Mouse (Mus musculus): Measurements from ENCODE around the gene Rbm8a. TPM values are rescaled to one million over a fixed set of nuclear protein-coding genes. Genes with fewer than 3 reads are reported as not detected.

Gene Rbm8a
- polyA plus RNA-seq (2012; rRNA removed): 2.6 and 3.1 TPM in 2 replicates

GRCm38 (mm10) chr3:96629729-96630600, at the start of gene Rbm8a:
Rbm8a (plus strand) TSS chr3:96629933.
- Histone ChIP-seq H3K36me3 (ENCODE audit: control insufficient read depth, insufficient read depth, low read length) (peaks cover 3% of the 10 kb centered on the region; the same call in 1 of the 2 replicates), H3K4me1 (ENCODE audit: control insufficient read depth, insufficient read depth, insufficient read length) (peaks cover 2% of the 10 kb centered on the region; the same call in 1 of the 2 replicates), H3K27ac (ENCODE audit: insufficient read depth, low read length) (peak within 1 kb of the TSS; percentile 81), H3K4me3 (ENCODE audit: extremely low read depth, insufficient read depth, insufficient read length) (peak within 1 kb of the TSS; percentile 100), H3K27me3 (ENCODE audit: control insufficient read depth, insufficient read depth, low read length) (no peaks in the 10 kb centered on the region)
- peak; percentile 93 to 96 for DNase-seq (ENCODE audit: low read depth in 1 of 2, low spot score in 2 of 2)
- no peak for TF ChIP-seq CTCF (IDR thresholded peaks at IDR 0.05; ENCODE audit: extremely low read depth, insufficient read depth, insufficient read length, insufficient replicate concordance)
- peak; percentile 51 for TF ChIP-seq POLR2A (IDR thresholded peaks at IDR 0.05; ENCODE audit: low read depth, low read length)
- 1% methylated on average over 48 of the region's 48 CpGs for WGBS

- Histone ChIP-seq H3K4me3 (ENCODE audit: extremely low read depth, insufficient read depth, insufficient read length) (no peak overlapping the region), H3K4me1 (ENCODE audit: control insufficient read depth, insufficient read depth, insufficient read length) (peaks cover 11% of the 10 kb centered on the region; the same call in 1 of the 2 replicates), H3K27ac (ENCODE audit: insufficient read depth, low read length) (no peak overlapping the region), H3K27me3 (ENCODE audit: control insufficient read depth, insufficient read depth, low read length) (no peaks in the 10 kb centered on the region), H3K36me3 (ENCODE audit: control insufficient read depth, insufficient read depth, low read length) (no peaks in the 10 kb centered on the region)
- TF ChIP-seq POLR2A (IDR thresholded peaks at IDR 0.05; ENCODE audit: low read depth, low read length): no peak
- no peak for DNase-seq (ENCODE audit: low read depth in 1 of 2, low spot score in 2 of 2)
- WGBS: 83% methylated on average over 6 of the region's 6 CpGs
Observed at GRCm38 (mm10) chr3:96581141-96581540, 48.6 kb upstream of the Rbm8a start.

GRCm38 (mm10) chr3:96581771-96582515, 47.8 kb upstream of the Rbm8a start:
- Histone ChIP-seq H3K4me1 (ENCODE audit: control insufficient read depth, insufficient read depth, insufficient read length) (peaks cover 11% of the 10 kb centered on the region; the same call in 1 of the 2 replicates), H3K27me3 (ENCODE audit: control insufficient read depth, insufficient read depth, low read length) (no peaks in the 10 kb centered on the region), H3K4me3 (ENCODE audit: extremely low read depth, insufficient read depth, insufficient read length) (no peak overlapping the region), H3K27ac (ENCODE audit: insufficient read depth, low read length) (no peak overlapping the region), H3K36me3 (ENCODE audit: control insufficient read depth, insufficient read depth, low read length) (no peaks in the 10 kb centered on the region)
- TF ChIP-seq POLR2A (IDR thresholded peaks at IDR 0.05; ENCODE audit: low read depth, low read length): no peak
- no peak for DNase-seq (ENCODE audit: low read depth in 1 of 2, low spot score in 2 of 2)
- WGBS: 92% methylated on average over 16 of the region's 16 CpGs

DNA sequence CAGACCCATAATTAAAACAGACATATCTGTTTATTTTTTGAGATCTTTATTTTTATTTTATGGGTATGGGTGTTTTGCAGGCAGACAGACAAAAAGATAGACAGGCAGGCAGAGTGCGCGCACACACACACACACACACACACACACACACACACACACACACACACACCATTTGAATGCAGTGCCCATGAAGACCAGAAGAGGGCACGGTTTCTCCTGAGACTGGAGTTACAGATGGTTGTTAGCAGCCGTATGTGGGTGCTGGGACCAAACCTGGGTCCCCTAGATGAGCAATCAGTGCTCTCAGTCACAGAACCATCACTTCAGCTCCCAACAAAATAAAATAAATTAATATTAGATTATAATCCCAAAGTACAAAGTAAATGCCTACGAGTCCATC, 46.3 kb upstream of the Rbm8a start:
- WGBS: 89% methylated on average over 5 of the region's 5 CpGs
- DNase-seq (ENCODE audit: low read depth in 1 of 2, low spot score in 2 of 2): no peak

DNA sequence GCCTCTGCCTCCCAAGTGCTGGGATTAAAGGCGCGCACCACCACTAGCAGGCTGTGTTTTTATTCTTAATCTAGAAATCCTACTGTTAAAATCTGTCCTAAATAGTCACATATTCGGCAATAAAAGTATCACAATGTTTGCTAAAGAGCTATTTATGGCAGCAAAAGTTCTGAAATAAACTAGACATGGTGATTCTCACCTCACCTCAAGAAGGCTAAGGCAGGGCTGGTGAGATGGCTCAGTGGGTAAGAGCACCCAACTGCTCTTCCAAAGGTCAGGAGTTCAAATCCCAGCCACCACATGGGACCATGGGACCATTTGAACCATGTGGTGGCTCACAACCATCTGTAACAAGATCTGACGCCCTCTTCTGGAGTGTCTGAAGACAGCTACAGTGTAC, 39.1 kb upstream of the Rbm8a start:
- no peaks in the 10 kb centered on the region for H3K36me3 ChIP-seq (ENCODE audit: control insufficient read depth, insufficient read depth, low read length)
- no peaks in the 10 kb centered on the region for H3K4me1 ChIP-seq (ENCODE audit: control insufficient read depth, insufficient read depth, insufficient read length)
- H3K27ac ChIP-seq (ENCODE audit: insufficient read depth, low read length): no peak overlapping the region
- H3K4me3 ChIP-seq (ENCODE audit: extremely low read depth, insufficient read depth, insufficient read length): no peak overlapping the region
- 86% methylated on average over 4 of the region's 4 CpGs for WGBS
- TF ChIP-seq CTCF (IDR thresholded peaks at IDR 0.05; ENCODE audit: extremely low read depth, insufficient read depth, insufficient read length, insufficient replicate concordance) (no peak), POLR2A (IDR thresholded peaks at IDR 0.05; ENCODE audit: low read depth, low read length) (no peak)
- H3K27me3 ChIP-seq (ENCODE audit: control insufficient read depth, insufficient read depth, low read length): no peaks in the 10 kb centered on the region
- no peak for DNase-seq (ENCODE audit: low read depth in 1 of 2, low spot score in 2 of 2)

More for the DNA sequence above, 46.3 kb upstream of the Rbm8a start:
- H3K27me3 ChIP-seq (ENCODE audit: control insufficient read depth, insufficient read depth, low read length): no peaks in the 10 kb centered on the region
- TF ChIP-seq POLR2A (IDR thresholded peaks at IDR 0.05; ENCODE audit: low read depth, low read length) (no peak), CTCF (IDR thresholded peaks at IDR 0.05; ENCODE audit: extremely low read depth, insufficient read depth, insufficient read length, insufficient replicate concordance) (no peak)
- peaks cover 6% of the 10 kb centered on the region; the same call in 1 of the 2 replicates for H3K4me1 ChIP-seq (ENCODE audit: control insufficient read depth, insufficient read depth, insufficient read length)
- H3K27ac ChIP-seq (ENCODE audit: insufficient read depth, low read length): no peak overlapping the region
- H3K36me3 ChIP-seq (ENCODE audit: control insufficient read depth, insufficient read depth, low read length): no peaks in the 10 kb centered on the region
- H3K4me3 ChIP-seq (ENCODE audit: extremely low read depth, insufficient read depth, insufficient read length): no peak overlapping the region

DNA sequence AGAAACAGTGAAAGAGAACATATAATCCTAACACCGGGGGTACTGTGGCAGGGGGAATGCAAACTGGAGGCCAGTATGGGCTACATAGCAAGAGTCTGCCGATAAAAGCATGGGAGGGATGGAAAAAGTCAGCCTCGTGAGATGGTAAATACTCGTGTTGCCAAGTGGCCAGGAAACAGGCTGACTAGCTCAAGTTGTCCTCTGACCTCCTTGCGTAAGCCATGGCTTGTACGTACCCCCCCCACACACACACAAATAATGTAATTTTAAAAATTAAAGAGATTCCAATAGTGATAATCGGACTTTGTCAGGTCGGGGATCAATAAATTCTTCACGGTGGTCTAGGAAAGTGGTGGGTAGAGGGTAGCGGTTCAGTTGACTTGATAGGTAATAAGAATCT, 36.4 kb upstream of the Rbm8a start:
- Histone ChIP-seq H3K4me3 (ENCODE audit: extremely low read depth, insufficient read depth, insufficient read length) (peak overlapping the region; percentile 77), H3K36me3 (ENCODE audit: control insufficient read depth, insufficient read depth, low read length) (no peaks in the 10 kb centered on the region), H3K27me3 (ENCODE audit: control insufficient read depth, insufficient read depth, low read length) (peaks cover 20% of the 10 kb centered on the region), H3K27ac (ENCODE audit: insufficient read depth, low read length) (peak overlapping the region; percentile 89), H3K4me1 (ENCODE audit: control insufficient read depth, insufficient read depth, insufficient read length) (peaks cover 19% of the 10 kb centered on the region)
- no peak for DNase-seq (ENCODE audit: low read depth in 1 of 2, low spot score in 2 of 2)
- TF ChIP-seq POLR2A (IDR thresholded peaks at IDR 0.05; ENCODE audit: low read depth, low read length): no peak
- TF ChIP-seq CTCF (IDR thresholded peaks at IDR 0.05; ENCODE audit: extremely low read depth, insufficient read depth, insufficient read length, insufficient replicate concordance): no peak
- WGBS: 2% methylated on average over 10 of the region's 10 CpGs

All from spleen, adult 2 months (tissue).